Mouse (Mus musculus) ES-E14 (cell line): ENCODE results near the gene Manba.

Experiments used
- HCFC1 ChIP-seq: IDR thresholded peaks from 2 replicates; pipeline ENCODE4 v1.6.1; 2012; ENCODE audit warnings: low read length, inconsistent platforms, borderline replicate concordance; ENCODE audit not compliant: insufficient read depth
- ZC3H11A ChIP-seq: IDR thresholded peaks from 2 replicates; pipeline ENCODE4 v1.6.1; 2012; ENCODE audit warnings: low read depth, mild to moderate bottlenecking, inconsistent platforms, low read length, borderline replicate concordance
- ZNF384 ChIP-seq: IDR thresholded peaks from 2 replicates; pipeline ENCODE4 v1.6.1; 2012; ENCODE audit warnings: low read depth, low read length, inconsistent platforms

DNA sequence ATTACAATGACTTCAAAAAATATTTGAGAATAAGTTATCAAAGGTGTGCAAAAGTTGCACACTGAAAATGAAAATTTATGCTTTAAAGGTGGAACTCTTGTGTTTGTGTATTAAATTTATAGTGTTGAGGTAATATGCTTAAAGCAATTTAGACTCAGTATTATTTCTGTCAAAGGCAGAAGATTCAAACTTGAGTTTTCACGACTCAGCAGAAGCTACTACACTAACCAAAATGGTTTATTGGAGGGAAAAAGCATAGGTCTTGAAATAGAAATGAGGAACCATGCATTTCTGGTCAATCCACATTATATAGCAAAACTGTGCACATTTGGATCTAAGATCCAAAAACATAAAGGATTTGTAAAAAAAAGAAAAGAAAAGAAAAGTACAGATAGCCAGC lies 14.6 kb upstream of the Manba start:
- TF ChIP-seq ZC3H11A, result no peak
- no peak for TF ChIP-seq HCFC1
- TF ChIP-seq ZNF384, result no peak
